Mouse (Mus musculus) heart, embryonic 15.5 days (tissue): ENCODE data around the gene Snx30. TPM values are rescaled to one million over a fixed set of nuclear protein-coding genes. Genes with fewer than 3 reads are reported as not detected.
"Not testable (repeated sequence)": the region's sequence is repeated elsewhere in the genome, so short reads cannot be mapped to it uniquely, and the experiment has no call there.

Source experiments
- ATAC-seq: fragments of 200-750 bp; cut with Nextera tagmentation; replicated peaks from 2 replicates; pipeline ENCODE4 v1.8.0; 2017; ENCODE audit warnings: low read depth, moderate TSS enrichment; ENCODE audit not compliant: insufficient number of reproducible peaks, insufficient read depth, low FRiP score
- H3K27ac ChIP-seq: fragments of 300-500 bp; sonication (generic); 2 replicates; pipeline ENCODE4 v1.5.1; 2015; ENCODE audit warnings: mild to moderate bottlenecking, inconsistent platforms
- H3K27me3 ChIP-seq: fragments of 300-500 bp; sonication (generic); 2 replicates; pipeline ENCODE4 v1.6.1; 2015; ENCODE audit warnings: inconsistent platforms
- H3K36me3 ChIP-seq: fragments of 300-500 bp; sonication (generic); 2 replicates; pipeline ENCODE4 v1.6.1; 2015; ENCODE audit warnings: mild to moderate bottlenecking, inconsistent platforms
- H3K4me1 ChIP-seq: fragments of 300-500 bp; sonication (generic); replicated peaks from 2 replicates; pipeline ENCODE4 v1.6.1; 2015; ENCODE audit warnings: inconsistent platforms
- H3K4me2 ChIP-seq: fragments of 300-500 bp; sonication (generic); 2 replicates; pipeline ENCODE4 v1.6.1; 2015; ENCODE audit warnings: inconsistent platforms, mild to moderate bottlenecking, moderate library complexity
- H3K4me3 ChIP-seq: fragments of 300-500 bp; sonication (generic); 2 replicates; pipeline ENCODE4 v1.5.1; 2015; ENCODE audit warnings: mild to moderate bottlenecking, inconsistent platforms
- H3K9ac ChIP-seq: fragments of 300-500 bp; sonication (generic); 2 replicates; pipeline ENCODE4 v1.6.1; 2015; ENCODE audit warnings: mild to moderate bottlenecking, inconsistent platforms
- H3K9me3 ChIP-seq: fragments of 300-500 bp; sonication (generic); replicated peaks from 2 replicates; pipeline ENCODE4 v1.6.1; 2016; ENCODE audit warnings: inconsistent platforms
- WGBS: fragments of 180-500 bp; shearing (Covaris S2); methylation state at CpG from one replicate; pipeline ENCODE4 v1.1.7; 2015; ENCODE audit warnings: mixed read lengths; 5-methylcytosine and 5-hydroxymethylcytosine counted together
- polyA plus RNA-seq: library from polyadenylated mRNA; unstranded; fragments of >200 nt; fragmentation: Nextera tagmentation; extraction: Ambion mirVana; gene quantifications from 2 replicates; pipeline ENCODE4 v1.2.1, GENCODE M21; 2015

Gene Snx30
- polyA plus RNA-seq, 1 experiment from 2014 or later = 5.3 TPM

DNA sequence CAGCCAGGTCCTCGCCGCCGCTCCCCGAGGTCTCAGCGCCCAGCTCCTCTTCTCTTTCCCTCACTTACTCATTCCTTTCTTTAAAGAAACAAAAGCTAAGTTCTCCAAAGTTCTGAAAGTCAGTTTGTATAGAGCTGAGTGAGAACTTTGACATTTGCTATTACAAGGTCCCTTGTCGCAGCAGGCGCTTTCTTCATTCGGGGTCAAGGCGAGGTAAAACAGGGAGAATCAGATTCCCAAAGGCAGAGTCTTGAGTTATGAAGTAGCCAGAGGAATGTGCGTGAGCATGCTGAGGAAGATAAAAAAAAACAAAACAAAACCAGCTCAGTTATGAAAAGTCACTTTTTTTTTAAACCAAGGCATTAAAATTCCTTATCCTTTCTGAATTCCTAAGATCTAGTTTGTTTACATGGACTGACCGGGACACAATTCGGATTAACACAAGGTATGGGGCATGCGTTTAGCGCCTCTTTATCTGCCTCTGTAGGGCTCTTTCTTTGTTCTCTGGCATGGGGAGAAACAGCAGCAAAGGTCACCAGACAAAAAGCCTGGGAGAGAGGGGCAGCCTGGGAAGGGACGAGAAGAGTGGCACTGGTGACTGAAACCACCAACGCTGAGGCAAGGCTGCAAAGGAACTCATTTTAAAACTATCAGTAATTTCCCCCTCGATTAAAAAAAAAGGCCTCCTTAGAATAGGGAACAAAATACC, 33.3 kb upstream of the Snx30 start:
- Histone ChIP-seq H3K9me3 (no peaks in the 10 kb centered on the region), H3K4me2 (no peak overlapping the region), H3K36me3 (peaks cover 34% of the 10 kb centered on the region), H3K9ac (no peak overlapping the region), H3K4me1 (peaks cover 11% of the 10 kb centered on the region), H3K27ac (peak overlapping the region; percentile 29; the same call in 1 of the 2 replicates), H3K27me3 (no peaks in the 10 kb centered on the region), H3K4me3 (no peak overlapping the region)
- 61% methylated on average over 17 of the region's 17 CpGs for WGBS
- no peak for ATAC-seq

GRCm38 (mm10) chr4:59777828-59778227, 27.8 kb upstream of the Snx30 start:
- Histone ChIP-seq H3K36me3 (peaks cover 11% of the 10 kb centered on the region; the same call in 1 of the 2 replicates), H3K9ac (no peak overlapping the region), H3K4me1 (peaks cover 27% of the 10 kb centered on the region), H3K4me2 (no peak overlapping the region), H3K4me3 (no peak overlapping the region), H3K27ac (peak overlapping the region; percentile 81), H3K27me3 (no peaks in the 10 kb centered on the region), H3K9me3 (no peaks in the 10 kb centered on the region)
- 39% methylated on average over 3 of the region's 3 CpGs for WGBS
- ATAC-seq = peak; percentile 65; the same call in 1 of the 2 replicates

GRCm38 (mm10) chr4:59780568-59780967, 25.1 kb upstream of the Snx30 start:
- ATAC-seq = no peak
- H3K27ac ChIP-seq = no peak overlapping the region
- H3K4me3 ChIP-seq = no peak overlapping the region
- H3K9me3 ChIP-seq = no peaks in the 10 kb centered on the region
- H3K9ac ChIP-seq = no peak overlapping the region
- WGBS = 10% methylated on average over 1 of the region's 1 CpGs
- H3K27me3 ChIP-seq = no peaks in the 10 kb centered on the region
- peaks cover 25% of the 10 kb centered on the region for H3K4me1 ChIP-seq
- 0 out of 2 replicates have a peak, but pooled peaks cover 5% of the 10 kb centered on the region for H3K36me3 ChIP-seq
- H3K4me2 ChIP-seq = no peak overlapping the region

DNA sequence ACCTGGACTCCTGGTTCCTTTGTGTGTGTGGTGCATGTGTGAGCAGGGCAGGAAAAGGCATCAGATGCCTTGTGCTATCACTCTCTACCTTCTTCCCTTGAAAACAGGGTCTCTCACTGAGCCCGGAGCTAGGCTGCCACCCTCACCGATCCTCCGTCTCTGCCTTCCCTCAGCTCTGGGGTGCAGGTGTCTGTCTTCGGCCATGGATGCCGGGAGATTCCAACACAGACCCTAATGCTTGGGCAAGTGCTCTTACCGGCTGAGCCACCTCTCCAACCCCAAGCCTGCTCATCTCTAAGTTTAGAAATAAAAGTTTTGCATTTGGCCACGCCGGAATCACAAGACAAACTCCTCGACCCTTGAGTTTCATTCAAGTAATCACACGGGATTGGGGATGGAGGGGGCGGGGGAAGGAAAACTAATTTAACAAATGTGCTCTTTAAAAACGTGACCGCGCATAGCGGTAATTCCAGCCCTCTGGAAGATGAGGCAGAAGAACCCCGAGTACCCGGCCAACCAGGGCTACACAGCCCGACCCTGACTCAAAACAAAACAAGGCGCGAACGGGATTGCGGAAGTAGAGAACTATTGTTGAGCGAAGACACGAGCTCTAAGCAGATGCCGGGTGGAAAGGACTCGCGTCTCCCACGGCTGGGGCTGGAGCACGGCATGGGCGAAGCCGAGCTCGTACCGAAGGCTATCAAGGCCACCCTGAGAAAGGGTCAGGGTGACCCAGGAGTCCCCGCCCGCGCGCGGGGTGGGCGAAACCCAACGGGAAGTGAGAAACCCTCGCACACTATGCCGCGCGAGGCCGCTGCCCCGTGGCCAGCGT, 22.6 kb upstream of the Snx30 start:
- Histone ChIP-seq H3K27me3 (no peaks in the 10 kb centered on the region), H3K9ac (peak overlapping the region; percentile 85), H3K4me2 (peak overlapping the region; percentile 83), H3K4me1 (peaks cover 17% of the 10 kb centered on the region), H3K36me3 (no peaks in the 10 kb centered on the region), H3K27ac (peak overlapping the region; percentile 75), H3K9me3 (no peaks in the 10 kb centered on the region), H3K4me3 (peak overlapping the region; percentile 93)
- peak; percentile 47 for ATAC-seq
- WGBS = under 1% methylated on average over 47 of the region's 47 CpGs

- 2% methylated on average over 36 of the region's 36 CpGs for WGBS
- H3K9ac ChIP-seq = peak overlapping the region; percentile 85
- H3K9me3 ChIP-seq = no peaks in the 10 kb centered on the region
- peak; percentile 94 for ATAC-seq
- peak overlapping the region; percentile 93 for H3K4me3 ChIP-seq
- peak overlapping the region; percentile 83 for H3K4me2 ChIP-seq
- peaks cover 12% of the 10 kb centered on the region for H3K4me1 ChIP-seq
- H3K36me3 ChIP-seq = no peaks in the 10 kb centered on the region
- H3K27me3 ChIP-seq = no peaks in the 10 kb centered on the region
- H3K27ac ChIP-seq = peak overlapping the region; percentile 75
These were observed 21.9 kb upstream of the Snx30 start for GRCm38 (mm10) chr4:59783685-59784279.

DNA sequence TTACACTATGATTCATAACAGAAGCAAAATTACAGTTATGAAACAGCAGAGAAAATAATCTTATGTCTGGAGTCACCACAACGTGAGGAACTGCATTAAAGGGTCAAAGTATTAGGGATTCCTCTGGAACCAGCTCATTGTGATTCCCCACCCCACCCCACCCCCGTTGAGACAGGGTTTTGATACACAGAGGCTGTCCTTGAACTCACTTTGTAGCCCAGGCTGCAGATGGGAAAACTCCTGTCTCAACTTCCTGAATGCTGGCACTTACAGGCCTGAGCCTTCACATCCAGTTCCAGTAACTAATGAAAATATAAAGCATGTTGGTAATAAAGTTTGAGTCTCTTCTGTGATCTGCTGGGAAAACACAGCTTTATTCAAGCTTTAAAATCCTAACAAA, 20.2 kb upstream of the Snx30 start:
- Histone ChIP-seq H3K9ac (no peak overlapping the region), H3K4me1 (peaks cover 6% of the 10 kb centered on the region), H3K9me3 (no peaks in the 10 kb centered on the region), H3K4me3 (no peak overlapping the region), H3K4me2 (no peak overlapping the region), H3K27ac (no peak overlapping the region), H3K36me3 (no peaks in the 10 kb centered on the region), H3K27me3 (no peaks in the 10 kb centered on the region)
- WGBS = 34% methylated on average over 2 of the region's 2 CpGs
- no peak for ATAC-seq

DNA sequence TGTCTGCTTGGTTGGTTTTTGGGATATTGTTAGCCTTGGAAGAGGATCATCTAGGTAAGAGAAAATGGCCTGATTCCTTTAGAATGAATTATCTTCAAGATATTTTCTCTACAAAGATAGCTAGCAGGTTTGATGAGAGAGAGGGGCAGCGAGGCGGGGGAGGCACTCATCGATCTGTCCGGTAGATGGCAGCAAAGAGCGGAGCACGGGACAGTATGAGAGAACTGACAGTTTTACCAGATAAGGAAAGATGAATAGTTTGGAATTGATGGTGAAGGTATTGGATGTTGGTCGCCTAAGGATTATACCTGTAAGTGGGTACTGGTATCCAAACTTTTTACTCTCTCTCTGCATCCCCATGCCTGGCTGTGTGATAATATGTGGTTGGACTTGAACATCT, 19.0 kb upstream of the Snx30 start:
- H3K27me3 ChIP-seq = no peaks in the 10 kb centered on the region
- no peak overlapping the region for H3K4me2 ChIP-seq
- H3K27ac ChIP-seq = no peak overlapping the region
- H3K4me1 ChIP-seq = peaks cover 6% of the 10 kb centered on the region
- ATAC-seq = no peak
- H3K4me3 ChIP-seq = no peak overlapping the region
- H3K36me3 ChIP-seq = no peaks in the 10 kb centered on the region
- H3K9me3 ChIP-seq = no peaks in the 10 kb centered on the region
- under 1% methylated on average over 7 of the region's 7 CpGs for WGBS
- no peak overlapping the region for H3K9ac ChIP-seq

- Histone ChIP-seq H3K4me3 (no peak overlapping the region), H3K36me3 (no peaks in the 10 kb centered on the region), H3K27ac (no peak overlapping the region), H3K4me1 (peaks cover 5% of the 10 kb centered on the region; the same call in 1 of the 2 replicates), H3K4me2 (no peak overlapping the region), H3K9me3 (no peaks in the 10 kb centered on the region), H3K9ac (no peak overlapping the region), H3K27me3 (no peaks in the 10 kb centered on the region)
- ATAC-seq = no peak
- 59% methylated on average over 6 of the region's 6 CpGs for WGBS
These were observed 18.5 kb upstream of the Snx30 start for GRCm38 (mm10) chr4:59787126-59787525.

DNA sequence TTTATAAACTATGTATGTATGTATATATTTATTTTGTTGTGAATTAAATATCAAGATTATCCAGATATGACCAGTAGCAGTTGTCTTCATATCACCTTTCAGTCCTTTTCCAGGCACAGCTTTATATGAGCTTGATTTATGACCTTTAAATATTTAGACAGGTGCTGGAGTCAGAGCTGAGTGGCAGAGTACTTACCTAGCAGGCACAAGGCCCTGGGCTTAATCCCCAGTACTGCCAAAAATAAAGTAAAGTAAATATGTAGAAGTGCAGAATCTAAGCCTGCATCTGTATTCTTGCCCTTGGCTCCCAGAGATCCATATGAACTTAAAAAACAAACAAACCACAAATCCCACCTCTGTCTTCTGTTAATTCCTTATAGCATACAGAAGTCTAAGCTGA, 16.6 kb upstream of the Snx30 start:
- no peaks in the 10 kb centered on the region for H3K36me3 ChIP-seq
- H3K9ac ChIP-seq = no peak overlapping the region
- no peaks in the 10 kb centered on the region for H3K27me3 ChIP-seq
- ATAC-seq = no peak
- no peaks in the 10 kb centered on the region for H3K9me3 ChIP-seq
- no peaks in the 10 kb centered on the region for H3K4me1 ChIP-seq
- H3K4me3 ChIP-seq = no peak overlapping the region
- no peak overlapping the region for H3K4me2 ChIP-seq
- no peak overlapping the region for H3K27ac ChIP-seq

DNA sequence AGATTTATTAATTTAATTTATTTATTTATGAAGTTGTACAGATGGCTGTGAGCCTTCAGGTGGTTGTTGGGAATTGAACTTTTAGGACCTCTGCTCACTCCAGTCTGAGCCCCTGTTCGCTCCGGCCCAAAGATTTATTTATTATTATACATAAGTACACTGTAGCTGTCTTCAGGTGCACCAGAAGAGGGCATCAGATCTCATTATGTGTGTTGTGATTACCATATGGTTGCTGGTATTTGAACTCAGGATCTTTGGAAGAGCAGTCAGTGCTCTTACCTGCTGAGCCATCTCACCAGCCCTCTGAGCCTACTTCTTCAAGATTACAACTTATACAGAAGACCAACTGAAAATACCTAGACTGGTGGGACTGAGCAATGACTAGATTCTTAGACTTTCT, 12.0 kb upstream of the Snx30 start:
- not testable (repeated sequence) for H3K4me2 ChIP-seq, H3K4me1 ChIP-seq, H3K27ac ChIP-seq, H3K27me3 ChIP-seq, H3K9me3 ChIP-seq, H3K36me3 ChIP-seq, H3K9ac ChIP-seq, ATAC-seq, H3K4me3 ChIP-seq
- 73% methylated on average over 2 of the region's 2 CpGs for WGBS

DNA sequence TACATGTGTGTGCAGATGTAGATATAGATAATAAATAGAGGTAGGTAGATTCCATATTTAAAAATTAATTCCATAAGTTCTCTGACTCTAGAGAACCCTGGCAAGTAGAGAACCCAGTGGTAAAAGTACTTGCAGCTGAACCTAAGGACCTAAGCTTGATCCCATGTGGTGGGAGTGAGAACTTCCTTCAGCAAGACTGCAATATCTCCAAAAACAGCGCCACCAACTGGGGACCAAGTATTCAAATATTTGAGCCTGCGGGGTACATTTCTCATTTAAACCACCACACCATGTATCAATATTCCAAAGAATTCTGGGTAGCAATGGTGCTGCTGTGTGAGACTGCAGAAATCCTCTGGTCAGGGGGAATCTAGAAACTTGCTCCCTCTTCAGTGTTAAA, 11.5 kb upstream of the Snx30 start:
- Histone ChIP-seq H3K27ac (no peak overlapping the region), H3K27me3 (no peaks in the 10 kb centered on the region), H3K4me1 (no peaks in the 10 kb centered on the region), H3K9me3 (no peaks in the 10 kb centered on the region), H3K4me2 (no peak overlapping the region), H3K4me3 (no peak overlapping the region), H3K9ac (no peak overlapping the region), H3K36me3 (no peaks in the 10 kb centered on the region)
- WGBS = 77% methylated on average over 2 of the region's 2 CpGs
- no peak for ATAC-seq
